ENCODE assay signal across 33 mouse cellular contexts in genomic region chr7:70669065-70669464, GRCm38 (mm10).
DNase-seq lines count a peak whose midpoint lies in the region; ATAC-seq and TF ChIP-seq lines count a peak whose summit lies in the region.
"Had no signal": no experiment of that assay in that cellular context is flagged by ENCODE, and none has a peak within 500 bp of the region (broad histone marks: within the 10 kb centered on the region; RNA-seq: fewer than 3 reads in every experiment).

No protein-coding gene starts in this region.

- no peak overlapping the region for H3K4me3 ChIP-seq in hindbrain, embryonic 10.5 days
- H3K4me3 ChIP-seq in hindbrain, embryonic 13.5 days = no peak overlapping the region
- no peak overlapping the region for H3K4me3 ChIP-seq in limb, embryonic 10.5 days
- H3K4me3 ChIP-seq in midbrain, embryonic 16.5 days (ENCODE audit: low read depth, low read length) = no peak overlapping the region
- H3K4me3 ChIP-seq: embryonic facial prominence, embryonic 15.5 days; forebrain, embryonic 13.5 days; layer of hippocampus, adult 2 months; midbrain, embryonic 12.5 days; neural tube, embryonic 13.5 days had no signal

- no peaks in the 10 kb centered on the region for H3K27me3 ChIP-seq in hindbrain, embryonic 10.5 days (ENCODE audit: insufficient read depth, poor library complexity, severe bottlenecking)
- no peaks in the 10 kb centered on the region for H3K27me3 ChIP-seq in hindbrain, embryonic 13.5 days
- peaks cover 21% of the 10 kb centered on the region; the same call in 1 of the 2 replicates for H3K27me3 ChIP-seq in limb, embryonic 10.5 days (ENCODE audit: low read depth, poor library complexity, severe bottlenecking)
- no peaks in the 10 kb centered on the region for H3K27me3 ChIP-seq in midbrain, embryonic 16.5 days (ENCODE audit: control insufficient read depth, insufficient read depth, low read depth, low read length)
- H3K27me3 ChIP-seq: embryonic facial prominence, embryonic 15.5 days; forebrain, embryonic 13.5 days; midbrain, embryonic 12.5 days; neural tube, embryonic 13.5 days; Patski had no signal

- no peak for DNase-seq in hindbrain, embryonic 10.5 days (ENCODE audit: low spot score)
- peak; percentile 5 for DNase-seq in brain, embryonic 14.5 days (ENCODE audit: low read depth)
- peak; percentile 29 for DNase-seq in embryo, embryonic 9.5 days (ENCODE audit: extremely low spot score)
- peak; percentile 48 for DNase-seq in limb, embryonic 10.5 days (ENCODE audit: low spot score)
- DNase-seq in urinary bladder, adult 2 months (ENCODE audit: low spot score) = no peak
- DNase-seq in adrenal gland, postnatal 14 days = no peak
- DNase-seq: adrenal gland, postnatal 10 days; cerebellum, adult 18-20 months; cerebellum, postnatal 10 days; gastrocnemius, postnatal 36 days; heart, adult 18-20 months; heart, postnatal 36 days; kidney, adult 18-20 months; kidney, postnatal 25 days; liver; lung, adult 2 months; right cerebral cortex, postnatal 4 days; thymus, adult 2 months; thymus, postnatal 36 days had no signal

- H3K9me3 ChIP-seq in hindbrain, embryonic 10.5 days = no peaks in the 10 kb centered on the region
- no peaks in the 10 kb centered on the region for H3K9me3 ChIP-seq in hindbrain, embryonic 13.5 days
- no peaks in the 10 kb centered on the region for H3K9me3 ChIP-seq in limb, embryonic 10.5 days (replicated peaks)
- no peaks in the 10 kb centered on the region for H3K9me3 ChIP-seq in midbrain, embryonic 16.5 days (replicated peaks; ENCODE audit: control insufficient read depth, low read length, poor library complexity, severe bottlenecking)
- H3K9me3 ChIP-seq: embryonic facial prominence, embryonic 15.5 days; forebrain, embryonic 13.5 days; midbrain, embryonic 12.5 days; neural tube, embryonic 13.5 days had no signal

- H3K9ac ChIP-seq in hindbrain, embryonic 13.5 days = no peak overlapping the region
- no peak overlapping the region for H3K9ac ChIP-seq in midbrain, embryonic 16.5 days (ENCODE audit: low read depth, low read length)
- H3K9ac ChIP-seq: embryonic facial prominence, embryonic 15.5 days; forebrain, embryonic 13.5 days; hindbrain, embryonic 14.5 days; liver, embryonic 14.5 days; midbrain, embryonic 12.5 days; neural tube, embryonic 13.5 days had no signal

- no peak for ATAC-seq in hindbrain, embryonic 13.5 days (ENCODE audit: low FRiP score)
- no peak for ATAC-seq in midbrain, embryonic 16.5 days
- ATAC-seq: forebrain, embryonic 13.5 days; inflammation-experienced regulatory T-cells, adult 6 months; Patski had no signal

- H3K4me1 ChIP-seq in hindbrain, embryonic 10.5 days (replicated peaks) = 0 out of 2 replicates have a peak, but pooled peaks cover 5% of the 10 kb centered on the region
- no peaks in the 10 kb centered on the region for H3K4me1 ChIP-seq in hindbrain, embryonic 13.5 days (replicated peaks)
- H3K4me1 ChIP-seq in limb, embryonic 10.5 days = peaks cover 23% of the 10 kb centered on the region
- no peaks in the 10 kb centered on the region for H3K4me1 ChIP-seq in midbrain, embryonic 16.5 days (ENCODE audit: control insufficient read depth, insufficient read depth, low read length)
- H3K4me1 ChIP-seq: embryonic facial prominence, embryonic 15.5 days; forebrain, embryonic 13.5 days; midbrain, embryonic 12.5 days had no signal

- H3K27ac ChIP-seq in hindbrain, embryonic 10.5 days = peak overlapping the region; percentile 35
- no peak overlapping the region for H3K27ac ChIP-seq in hindbrain, embryonic 13.5 days
- H3K27ac ChIP-seq in limb, embryonic 10.5 days = peak overlapping the region; percentile 32; the same call in 1 of the 2 replicates
- H3K27ac ChIP-seq in midbrain, embryonic 16.5 days (ENCODE audit: low read length) = no peak overlapping the region
- H3K27ac ChIP-seq: embryonic facial prominence, embryonic 15.5 days; forebrain, embryonic 13.5 days; hindbrain, embryonic 14.5 days; layer of hippocampus, adult 2 months; liver, embryonic 14.5 days; midbrain, embryonic 12.5 days; neural tube, embryonic 13.5 days; stomach, postnatal 0 days had no signal

- TF ChIP-seq CTCF in brain, embryonic 14.5 days (IDR thresholded peaks at IDR 0.05; ENCODE audit: borderline replicate concordance, extremely low read depth, insufficient read depth, insufficient read length) = no peak

- no peaks in the 10 kb centered on the region for H3K36me3 ChIP-seq in hindbrain, embryonic 10.5 days
- H3K36me3 ChIP-seq in hindbrain, embryonic 13.5 days = no peaks in the 10 kb centered on the region
- no peaks in the 10 kb centered on the region for H3K36me3 ChIP-seq in limb, embryonic 10.5 days
- H3K36me3 ChIP-seq in midbrain, embryonic 16.5 days (ENCODE audit: control insufficient read depth, insufficient read depth, low read length) = no peaks in the 10 kb centered on the region
- H3K36me3 ChIP-seq: embryonic facial prominence, embryonic 15.5 days; G1E; midbrain, embryonic 12.5 days; neural tube, embryonic 13.5 days had no signal

- 79% methylated on average over 2 of the region's 2 CpGs for WGBS in hindbrain, embryonic 10.5 days
- WGBS in hindbrain, embryonic 13.5 days = 73% methylated on average over 2 of the region's 2 CpGs
- WGBS in limb, embryonic 10.5 days = 6% methylated on average over 2 of the region's 2 CpGs
- 83% methylated on average over 2 of the region's 2 CpGs for whole genome bisulfite sequencing in midbrain, embryonic 16.5 days

- no peak for TF ChIP-seq POLR2A in brain, embryonic 14.5 days (IDR thresholded peaks at IDR 0.05; ENCODE audit: borderline replicate concordance, extremely low read depth, insufficient read depth, insufficient read length, poor library complexity, severe bottlenecking)

- H3K4me2 ChIP-seq in hindbrain, embryonic 13.5 days = no peak overlapping the region
- no peak overlapping the region for H3K4me2 ChIP-seq in midbrain, embryonic 16.5 days (ENCODE audit: low read length)
- H3K4me2 ChIP-seq: embryonic facial prominence, embryonic 15.5 days; forebrain, embryonic 13.5 days; heart, embryonic 11.5 days; hindbrain, embryonic 14.5 days; midbrain, embryonic 12.5 days; neural tube, embryonic 13.5 days had no signal

Comparison
In these comparisons a context has a peak if more than half of its experiments do, and no peak if none do; other contexts are left out.
1. H3K27ac ChIP-seq: peak in hindbrain, embryonic 10.5 days (single experiment) and limb, embryonic 10.5 days (single experiment); none in hindbrain, embryonic 13.5 days (single experiment) and midbrain, embryonic 16.5 days (single experiment).
2. DNase-seq: peak in brain, embryonic 14.5 days (single experiment), embryo, embryonic 9.5 days (single experiment) and limb, embryonic 10.5 days (single experiment); none in hindbrain, embryonic 10.5 days (single experiment), urinary bladder, adult 2 months (single experiment) and adrenal gland, postnatal 14 days (single experiment).